Mouse (Mus musculus): ENCODE measurements around the gene Ly6g5b. TPM values are rescaled to one million over a fixed set of nuclear protein-coding genes. Genes with fewer than 3 reads are reported as not detected.

Gene Ly6g5b
- total and polyA plus RNA-seq, 2 experiments, result 0.46 to 0.62 TPM

DNA sequence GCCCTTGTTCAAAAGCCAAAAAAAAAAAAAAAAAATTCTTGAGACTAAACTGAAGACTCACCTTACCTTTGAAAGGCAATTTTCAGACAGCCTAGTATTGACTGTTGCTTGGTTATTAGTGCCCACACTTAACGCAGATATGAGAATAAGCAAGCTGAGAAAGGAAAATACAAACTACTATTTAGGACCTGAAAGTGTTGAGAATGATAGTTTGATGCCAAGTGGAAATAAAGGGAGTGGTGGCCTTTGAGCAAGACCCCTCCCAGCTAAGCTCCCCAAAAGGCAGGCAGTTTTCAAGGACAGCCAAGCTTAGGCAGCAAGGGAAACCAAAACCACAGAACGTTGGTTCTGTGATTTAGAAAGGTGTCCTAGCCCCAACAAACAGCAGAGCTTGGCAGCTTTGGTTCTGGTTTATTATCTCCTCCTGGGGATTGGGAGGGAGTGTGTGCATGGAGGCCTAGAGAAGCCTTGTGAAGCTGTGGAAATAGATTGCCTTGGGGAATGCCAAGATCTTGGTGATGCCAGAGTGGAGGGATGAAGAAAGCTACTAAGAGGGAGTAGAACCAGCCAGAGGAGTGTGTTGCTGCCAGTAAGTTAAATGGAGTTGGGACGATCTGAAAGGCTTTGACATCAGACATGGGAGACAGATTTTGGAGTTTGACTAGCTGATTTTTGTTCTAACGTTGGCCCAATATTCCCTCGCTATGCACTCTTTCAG, 32.9 kb upstream of the Ly6g5b start:
- H3K4me1 ChIP-seq (ENCODE audit: control insufficient read depth, insufficient read depth, low read length), result no peaks in the 10 kb centered on the region; the same call in 1 of the 2 replicates
- no peaks in the 10 kb centered on the region for H3K27me3 ChIP-seq (ENCODE audit: control insufficient read depth, insufficient read depth, low read length)
- H3K9ac ChIP-seq (ENCODE audit: low read depth, low read length), result no peak overlapping the region
- 63% methylated on average over 5 of the region's 5 CpGs for WGBS
- no peaks in the 10 kb centered on the region for H3K79me2 ChIP-seq (ENCODE audit: control insufficient read depth, insufficient read depth, low read length)
- no peak overlapping the region for H3K4me3 ChIP-seq (ENCODE audit: insufficient read depth, low read depth, low read length)
- no peak for TF ChIP-seq CTCF (IDR thresholded peaks at IDR 0.05; ENCODE audit: low read depth, low read length)
- TF ChIP-seq POLR2A (IDR thresholded peaks at IDR 0.05; ENCODE audit: extremely low read depth, insufficient read depth, low read length), result no peak
- H3K27ac ChIP-seq (replicated peaks; ENCODE audit: insufficient read depth, low read depth, low read length), result 0 out of 2 replicates have a peak overlapping the region, but pooled peaks have one; percentile 39
- peaks cover 75% of the 10 kb centered on the region for H3K36me3 ChIP-seq (ENCODE audit: control insufficient read depth, insufficient read depth, low read length)
- DNase-seq (ENCODE audit: extremely low read depth, low read depth, low spot score), result no peak

GRCm38 (mm10) chr17:35147348-35147747, 32.1 kb upstream of the Ly6g5b start:
- no peak overlapping the region for H3K27ac ChIP-seq (replicated peaks; ENCODE audit: insufficient read depth, low read depth, low read length)
- WGBS, result 78% methylated on average over 3 of the region's 3 CpGs

GRCm38 (mm10) chr17:35146139-35146538, 30.9 kb upstream of the Ly6g5b start:
- TF ChIP-seq POLR2A (IDR thresholded peaks at IDR 0.05; ENCODE audit: extremely low read depth, insufficient read depth, low read length), result no peak
- no peak for TF ChIP-seq CTCF (IDR thresholded peaks at IDR 0.05; ENCODE audit: low read depth, low read length)
- no peak overlapping the region for H3K4me3 ChIP-seq (ENCODE audit: insufficient read depth, low read depth, low read length)
- no peaks in the 10 kb centered on the region; the same call in 1 of the 2 replicates for H3K4me1 ChIP-seq (ENCODE audit: control insufficient read depth, insufficient read depth, low read length)
- no peak for DNase-seq (ENCODE audit: extremely low read depth, low read depth, low spot score)
- peaks cover 73% of the 10 kb centered on the region for H3K36me3 ChIP-seq (ENCODE audit: control insufficient read depth, insufficient read depth, low read length)
- H3K79me2 ChIP-seq (ENCODE audit: control insufficient read depth, insufficient read depth, low read length), result no peaks in the 10 kb centered on the region
- 93% methylated on average over 5 of the region's 5 CpGs for WGBS
- H3K9ac ChIP-seq (ENCODE audit: low read depth, low read length), result no peak overlapping the region
- no peaks in the 10 kb centered on the region for H3K27me3 ChIP-seq (ENCODE audit: control insufficient read depth, insufficient read depth, low read length)
- H3K27ac ChIP-seq (replicated peaks; ENCODE audit: insufficient read depth, low read depth, low read length), result no peak overlapping the region

More at GRCm38 (mm10) chr17:35147348-35147747, 32.1 kb upstream of the Ly6g5b start:
- Histone ChIP-seq H3K27me3 (ENCODE audit: control insufficient read depth, insufficient read depth, low read length) (no peaks in the 10 kb centered on the region), H3K36me3 (ENCODE audit: control insufficient read depth, insufficient read depth, low read length) (peaks cover 76% of the 10 kb centered on the region), H3K79me2 (ENCODE audit: control insufficient read depth, insufficient read depth, low read length) (no peaks in the 10 kb centered on the region), H3K4me1 (ENCODE audit: control insufficient read depth, insufficient read depth, low read length) (no peaks in the 10 kb centered on the region; the same call in 1 of the 2 replicates), H3K9ac (ENCODE audit: low read depth, low read length) (no peak overlapping the region), H3K4me3 (ENCODE audit: insufficient read depth, low read depth, low read length) (no peak overlapping the region)
- DNase-seq (ENCODE audit: extremely low read depth, low read depth, low spot score), result no peak
- no peak for TF ChIP-seq POLR2A (IDR thresholded peaks at IDR 0.05; ENCODE audit: extremely low read depth, insufficient read depth, low read length)

GRCm38 (mm10) chr17:35141971-35142370, 26.7 kb upstream of the Ly6g5b start:
- Histone ChIP-seq H3K9ac (ENCODE audit: low read depth, low read length) (no peak overlapping the region), H3K27ac (replicated peaks; ENCODE audit: insufficient read depth, low read depth, low read length) (no peak overlapping the region), H3K79me2 (ENCODE audit: control insufficient read depth, insufficient read depth, low read length) (peaks cover 9% of the 10 kb centered on the region; the same call in 1 of the 2 replicates), H3K36me3 (ENCODE audit: control insufficient read depth, insufficient read depth, low read length) (peaks cover 60% of the 10 kb centered on the region), H3K4me1 (ENCODE audit: control insufficient read depth, insufficient read depth, low read length) (0 out of 2 replicates have a peak, but pooled peaks cover 1% of the 10 kb centered on the region), H3K4me3 (ENCODE audit: insufficient read depth, low read depth, low read length) (no peak overlapping the region), H3K27me3 (ENCODE audit: control insufficient read depth, insufficient read depth, low read length) (no peaks in the 10 kb centered on the region)
- no peak for TF ChIP-seq POLR2A (IDR thresholded peaks at IDR 0.05; ENCODE audit: extremely low read depth, insufficient read depth, low read length)
- no peak for TF ChIP-seq CTCF (IDR thresholded peaks at IDR 0.05; ENCODE audit: low read depth, low read length)
- DNase-seq (ENCODE audit: extremely low read depth, low read depth, low spot score), result no peak
- WGBS, result 77% methylated on average over 6 of the region's 6 CpGs

- peaks cover 49% of the 10 kb centered on the region for H3K36me3 ChIP-seq (ENCODE audit: control insufficient read depth, insufficient read depth, low read length)
- TF ChIP-seq POLR2A (IDR thresholded peaks at IDR 0.05; ENCODE audit: extremely low read depth, insufficient read depth, low read length) (no peak), CTCF (IDR thresholded peaks at IDR 0.05; ENCODE audit: low read depth, low read length) (no peak)
- no peak for DNase-seq (ENCODE audit: extremely low read depth, low read depth, low spot score)
- H3K4me1 ChIP-seq (ENCODE audit: control insufficient read depth, insufficient read depth, low read length), result peaks cover 5% of the 10 kb centered on the region
- H3K4me3 ChIP-seq (ENCODE audit: insufficient read depth, low read depth, low read length), result no peak overlapping the region
- H3K9ac ChIP-seq (ENCODE audit: low read depth, low read length), result no peak overlapping the region
- 80% methylated on average over 16 of the region's 16 CpGs for WGBS
- H3K27me3 ChIP-seq (ENCODE audit: control insufficient read depth, insufficient read depth, low read length), result no peaks in the 10 kb centered on the region
- no peak overlapping the region for H3K27ac ChIP-seq (replicated peaks; ENCODE audit: insufficient read depth, low read depth, low read length)
- peaks cover 17% of the 10 kb centered on the region; the same call in 1 of the 2 replicates for H3K79me2 ChIP-seq (ENCODE audit: control insufficient read depth, insufficient read depth, low read length)
Measured at GRCm38 (mm10) chr17:35140490-35140996, 25.3 kb upstream of the Ly6g5b start.

DNA sequence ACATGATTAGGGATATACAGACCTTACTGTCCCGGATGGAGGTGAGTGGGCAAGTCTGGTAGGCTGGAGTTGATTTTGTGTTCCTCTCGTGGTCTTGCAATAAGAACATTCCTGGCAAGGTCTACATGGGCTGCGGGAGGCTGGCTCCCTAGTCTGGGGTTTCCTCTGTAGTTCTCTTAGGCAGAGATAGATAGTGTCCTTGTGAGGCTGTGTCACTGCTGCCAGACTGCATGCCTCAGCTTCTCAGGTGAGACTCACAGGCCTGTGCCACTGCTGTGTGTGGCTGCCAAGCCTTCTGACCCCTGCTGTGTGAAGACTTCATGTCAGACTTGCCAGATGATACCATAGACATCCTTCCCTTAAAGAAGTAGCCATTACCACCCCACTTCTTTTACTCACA, 24.0 kb upstream of the Ly6g5b start:
- H3K27me3 ChIP-seq (ENCODE audit: control insufficient read depth, insufficient read depth, low read length), result no peaks in the 10 kb centered on the region
- H3K79me2 ChIP-seq (ENCODE audit: control insufficient read depth, insufficient read depth, low read length), result peaks cover 17% of the 10 kb centered on the region; the same call in 1 of the 2 replicates
- H3K4me3 ChIP-seq (ENCODE audit: insufficient read depth, low read depth, low read length), result no peak overlapping the region
- no peak overlapping the region for H3K27ac ChIP-seq (replicated peaks; ENCODE audit: insufficient read depth, low read depth, low read length)
- WGBS, result 89% methylated on average over 3 of the region's 3 CpGs
- no peak overlapping the region for H3K9ac ChIP-seq (ENCODE audit: low read depth, low read length)
- peaks cover 38% of the 10 kb centered on the region for H3K36me3 ChIP-seq (ENCODE audit: control insufficient read depth, insufficient read depth, low read length)
- no peak for DNase-seq (ENCODE audit: extremely low read depth, low read depth, low spot score)
- H3K4me1 ChIP-seq (ENCODE audit: control insufficient read depth, insufficient read depth, low read length), result peaks cover 5% of the 10 kb centered on the region
- TF ChIP-seq POLR2A (IDR thresholded peaks at IDR 0.05; ENCODE audit: extremely low read depth, insufficient read depth, low read length), result no peak
- TF ChIP-seq CTCF (IDR thresholded peaks at IDR 0.05; ENCODE audit: low read depth, low read length), result no peak

Measured in liver, adult 2 months (tissue).